Mouse (Mus musculus) c-Kit-negative CD71-positive TER-119-positive erythroid progenitor cells, embryonic 14.5 days (primary cell): ENCODE results near the gene Pcp4.
"Not testable (repeated sequence)": the region's sequence is repeated elsewhere in the genome, so short reads cannot be mapped to it uniquely, and the experiment has no call there.

Source experiments
- DNase-seq: peaks from one replicate; pipeline ENCODE4 v3.0.0-alpha.2; 2013; ENCODE audit warnings: low read depth, low spot score

Pcp4 gene

GRCm38 (mm10) chr16:96467445-96467844 lies at the start of gene Pcp4:
Gene Pcp4 (plus strand): TSS chr16:96467606.
- DNase-seq, result peak; percentile 5

DNA sequence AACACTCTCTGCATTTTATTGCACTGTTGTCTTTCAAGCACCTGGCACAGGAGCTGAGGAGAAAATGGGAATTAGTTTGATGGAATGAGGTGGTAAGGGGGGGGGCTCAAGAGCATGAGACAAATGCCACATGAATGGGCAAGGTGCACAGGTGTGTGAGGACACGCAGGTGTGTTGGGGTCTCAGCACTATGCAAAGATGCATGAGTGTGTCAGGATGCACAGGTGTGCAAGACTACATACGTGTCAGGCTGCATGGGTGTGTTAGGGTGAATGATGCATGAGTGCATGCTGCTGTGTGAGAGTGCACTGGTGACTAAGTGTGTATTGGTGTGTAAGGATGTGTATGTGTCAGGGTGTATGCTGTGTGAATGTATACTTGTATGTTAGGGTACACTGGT lies 42.4 kb upstream of the Pcp4 start:
- DNase-seq, result no peak

GRCm38 (mm10) chr16:96426671-96427070 lies 40.7 kb upstream of the Pcp4 start:
- no peak for DNase-seq

GRCm38 (mm10) chr16:96429046-96429445 lies 38.4 kb upstream of the Pcp4 start:
- DNase-seq, result no peak

DNA sequence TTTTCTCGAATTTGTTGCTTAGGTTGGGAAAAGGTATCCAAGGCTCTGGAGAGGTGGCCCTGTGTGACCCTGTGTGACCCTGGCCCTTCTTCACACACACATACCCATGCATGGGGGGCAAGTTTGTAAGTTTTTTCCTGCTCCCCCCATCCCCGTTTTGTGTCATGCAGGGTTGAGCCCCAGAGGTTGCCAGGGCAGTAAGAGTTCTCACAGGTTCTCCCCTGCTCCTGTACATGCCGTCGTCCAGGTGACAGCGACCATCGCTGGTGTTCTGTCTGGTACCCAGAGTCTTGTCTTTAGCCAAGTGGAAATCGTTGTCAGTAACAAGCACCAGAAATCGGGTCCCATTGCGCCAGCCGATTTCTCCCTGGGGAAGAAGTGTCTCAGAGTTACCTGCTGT lies 34.1 kb upstream of the Pcp4 start:
- no peak for DNase-seq

- no peak for DNase-seq
These were observed 33.2 kb upstream of the Pcp4 start for GRCm38 (mm10) chr16:96434024-96434785.

GRCm38 (mm10) chr16:96438946-96439345 lies 28.5 kb upstream of the Pcp4 start:
- DNase-seq, result no peak

- no peak for DNase-seq
These were observed 27.7 kb upstream of the Pcp4 start for GRCm38 (mm10) chr16:96439682-96440081.

GRCm38 (mm10) chr16:96440871-96441270 lies 26.5 kb upstream of the Pcp4 start:
- DNase-seq, result no peak

DNA sequence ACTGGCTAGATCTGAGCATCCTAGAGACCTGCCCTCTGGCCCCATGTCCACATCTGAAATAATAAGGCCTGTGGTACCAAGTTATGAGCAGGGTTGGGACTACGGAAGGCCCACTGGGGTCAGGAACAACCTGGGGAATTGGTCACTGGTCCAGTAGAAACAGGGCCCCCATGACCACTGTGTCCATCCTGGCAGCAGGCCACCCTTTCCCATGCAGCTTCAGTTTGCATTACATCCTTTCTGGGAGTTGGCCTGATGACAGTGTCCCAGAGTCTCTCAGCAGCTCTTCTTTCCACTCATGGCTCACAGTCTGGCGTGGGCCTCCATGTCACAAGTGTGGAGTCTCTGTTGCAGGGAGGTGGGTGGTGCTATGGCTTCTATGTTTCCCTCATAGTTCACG lies 25.6 kb upstream of the Pcp4 start:
- DNase-seq, result no peak

- no peak for DNase-seq
These were observed 23.9 kb upstream of the Pcp4 start, which contains the start of gene Itgb2l for GRCm38 (mm10) chr16:96443468-96443867. Gene Itgb2l (minus strand): TSS chr16:96443619.

DNA sequence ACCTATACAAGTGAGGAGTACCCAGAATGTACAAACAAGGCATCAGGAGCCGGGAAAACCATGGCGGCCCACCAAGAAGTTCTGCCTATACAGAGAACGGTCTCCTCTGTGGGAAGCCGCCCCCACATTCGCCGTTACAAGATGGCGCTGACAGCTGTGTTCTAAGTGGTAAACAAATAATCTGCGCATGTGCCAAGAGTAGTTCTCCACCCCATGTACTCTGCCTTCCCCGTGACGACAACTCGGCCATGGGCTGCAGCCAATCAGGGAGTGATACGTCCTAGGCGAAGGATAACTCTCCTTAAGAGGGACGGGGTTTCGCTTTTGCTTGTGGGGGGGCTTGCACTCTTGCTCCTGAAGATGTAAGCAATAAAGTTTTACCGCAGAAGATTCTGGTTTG lies 16.5 kb upstream of the Pcp4 start:
- DNase-seq, result not testable (repeated sequence)

GRCm38 (mm10) chr16:96454086-96454485 lies 13.3 kb upstream of the Pcp4 start:
- DNase-seq, result no peak

DNA sequence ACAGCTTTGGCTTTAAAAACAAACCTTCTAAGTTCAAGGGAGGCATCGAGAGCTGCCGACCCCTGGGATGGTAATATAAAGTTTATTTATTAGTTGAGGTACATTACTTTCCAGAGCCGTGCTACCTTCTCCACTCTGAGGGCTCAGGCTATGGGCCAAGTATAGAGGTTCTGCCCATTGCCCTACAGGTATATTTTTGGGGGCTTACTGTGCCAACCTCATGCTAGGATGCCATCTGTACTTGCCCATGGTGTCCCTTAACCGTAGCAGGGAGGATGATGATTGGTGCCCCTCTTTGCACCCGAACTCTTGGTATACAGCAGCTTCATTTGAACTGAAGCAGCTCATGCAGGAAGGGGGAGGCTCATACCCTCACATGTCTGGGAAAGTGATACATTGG lies 9.8 kb upstream of the Pcp4 start:
- DNase-seq, result no peak

DNA sequence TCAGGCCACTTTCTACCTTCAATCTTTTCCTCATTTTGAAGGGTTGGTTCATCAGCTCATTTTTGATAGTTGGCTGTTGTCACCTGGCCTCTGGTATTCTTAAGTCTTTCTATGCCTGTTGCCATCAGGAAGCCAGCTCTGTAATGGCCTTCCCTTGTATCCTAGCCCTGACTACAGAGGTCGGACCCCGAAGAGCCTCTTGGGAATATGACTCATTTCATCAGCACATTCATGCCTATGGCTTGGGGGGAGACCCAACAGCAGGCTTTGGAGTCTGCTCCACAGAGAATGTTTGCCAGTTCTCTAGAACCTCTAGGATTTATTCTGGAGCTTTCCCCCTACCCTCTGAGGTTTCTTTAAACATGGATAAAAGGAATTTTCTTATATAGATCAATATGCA lies 8.1 kb upstream of the Pcp4 start:
- DNase-seq, result no peak

- DNase-seq, result no peak
These were observed 6.6 kb upstream of the Pcp4 start for GRCm38 (mm10) chr16:96460788-96461187.

DNA sequence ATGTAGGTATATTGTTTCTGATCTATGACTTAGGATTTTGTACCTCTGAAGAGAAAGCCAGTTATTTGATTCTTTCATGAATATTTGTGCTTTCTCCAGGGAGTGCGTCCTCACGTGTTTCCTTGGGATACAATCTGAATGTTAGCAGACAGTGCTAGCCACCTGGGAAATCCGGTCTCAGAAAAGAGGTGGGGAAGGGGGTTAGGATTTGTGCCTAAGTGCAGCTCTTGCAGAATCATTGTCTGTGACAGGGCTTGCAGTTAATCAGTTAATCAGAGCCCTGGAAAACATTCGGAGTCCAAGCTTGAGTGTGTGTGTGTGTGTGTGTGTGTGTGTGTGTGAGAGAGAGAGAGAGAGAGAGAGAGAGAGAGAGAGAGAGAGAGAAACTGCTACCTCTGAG lies 605 bp downstream of the Pcp4 start:
- DNase-seq, result no peak

DNA sequence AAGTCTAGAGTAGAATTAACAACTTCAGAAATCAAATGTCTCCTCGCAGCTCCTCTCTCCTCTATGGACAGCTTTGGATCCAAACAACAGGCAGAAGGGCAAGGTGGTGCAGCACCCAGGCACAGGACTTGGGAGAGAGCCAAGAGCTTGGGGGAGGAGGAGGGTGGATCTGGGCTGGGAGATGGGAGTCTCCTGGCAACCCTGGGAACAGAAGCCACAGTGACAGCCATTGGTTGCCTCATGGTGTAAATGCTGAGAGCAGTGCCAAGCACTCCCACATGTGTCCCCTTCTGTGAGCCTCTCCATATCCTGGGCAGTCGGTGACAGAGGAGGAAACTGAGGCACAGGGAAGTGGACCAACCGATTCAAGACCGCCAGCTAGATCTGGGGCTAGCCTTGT lies 1.3 kb downstream of the Pcp4 start:
- no peak for DNase-seq

GRCm38 (mm10) chr16:96469640-96470039 lies 2.2 kb downstream of the Pcp4 start:
- DNase-seq, result no peak

DNA sequence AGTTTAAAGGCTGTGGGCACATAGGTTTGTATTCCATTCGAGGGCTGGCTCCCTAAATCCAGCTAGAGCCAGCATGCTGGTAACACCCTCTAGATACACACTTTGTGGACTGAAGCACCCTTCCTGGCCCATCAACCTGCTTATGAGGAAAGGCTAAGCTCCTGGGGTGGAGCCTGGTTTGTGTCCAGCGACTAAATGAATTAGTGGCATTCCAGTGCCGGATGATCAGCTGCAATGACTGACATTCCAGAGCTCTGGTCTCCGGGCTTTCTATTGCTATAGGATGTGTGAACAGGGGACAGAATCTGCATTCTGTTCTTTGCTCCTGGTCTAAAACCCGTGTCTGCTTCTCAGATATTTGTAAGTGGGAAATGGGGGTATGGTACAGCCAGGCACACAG lies 5.0 kb downstream of the Pcp4 start:
- no peak for DNase-seq

GRCm38 (mm10) chr16:96472816-96473215 lies 5.4 kb downstream of the Pcp4 start:
- DNase-seq, result no peak

DNA sequence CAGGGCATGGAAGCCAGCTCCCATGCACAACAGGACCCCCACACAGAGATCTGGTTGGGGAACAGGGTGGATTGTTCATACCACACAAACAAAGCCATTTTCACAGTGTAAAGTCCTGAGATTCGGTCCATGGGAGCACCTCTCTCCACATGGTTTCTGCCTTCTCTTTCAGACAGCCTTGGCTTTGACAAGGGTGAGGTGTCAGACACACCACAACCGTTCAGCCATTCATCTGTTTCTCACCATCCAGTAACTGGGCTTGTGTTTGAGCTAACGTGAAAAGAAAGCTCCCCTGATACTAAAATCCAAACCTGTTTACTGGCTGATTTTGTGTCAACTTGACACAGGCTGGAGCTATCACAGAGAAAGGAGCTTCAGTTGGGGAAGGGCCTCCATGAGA lies 6.8 kb downstream of the Pcp4 start:
- DNase-seq, result no peak

DNA sequence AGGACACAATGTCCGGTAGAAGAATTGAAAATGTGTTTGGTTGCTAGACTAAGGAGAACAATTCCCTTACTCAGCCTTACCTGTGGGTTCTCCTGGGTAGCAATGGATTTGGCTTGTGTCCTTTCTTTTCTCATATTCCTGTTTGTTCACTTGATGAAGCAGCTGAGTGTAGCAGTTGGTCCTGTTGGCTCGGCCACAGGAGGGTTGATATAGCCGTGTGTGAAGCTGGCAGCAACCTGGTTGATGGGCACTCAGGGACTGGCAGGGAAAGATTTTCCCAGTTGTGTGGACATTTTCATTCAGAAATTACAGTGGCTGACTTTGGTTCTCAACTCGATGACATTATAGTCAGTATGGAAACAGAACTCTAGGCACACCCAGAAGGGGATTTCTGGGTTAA lies 14.4 kb downstream of the Pcp4 start:
- DNase-seq, result no peak
